Mouse (Mus musculus): ENCODE data around the gene Akr1c20.

The Akr1c20 gene

DNA sequence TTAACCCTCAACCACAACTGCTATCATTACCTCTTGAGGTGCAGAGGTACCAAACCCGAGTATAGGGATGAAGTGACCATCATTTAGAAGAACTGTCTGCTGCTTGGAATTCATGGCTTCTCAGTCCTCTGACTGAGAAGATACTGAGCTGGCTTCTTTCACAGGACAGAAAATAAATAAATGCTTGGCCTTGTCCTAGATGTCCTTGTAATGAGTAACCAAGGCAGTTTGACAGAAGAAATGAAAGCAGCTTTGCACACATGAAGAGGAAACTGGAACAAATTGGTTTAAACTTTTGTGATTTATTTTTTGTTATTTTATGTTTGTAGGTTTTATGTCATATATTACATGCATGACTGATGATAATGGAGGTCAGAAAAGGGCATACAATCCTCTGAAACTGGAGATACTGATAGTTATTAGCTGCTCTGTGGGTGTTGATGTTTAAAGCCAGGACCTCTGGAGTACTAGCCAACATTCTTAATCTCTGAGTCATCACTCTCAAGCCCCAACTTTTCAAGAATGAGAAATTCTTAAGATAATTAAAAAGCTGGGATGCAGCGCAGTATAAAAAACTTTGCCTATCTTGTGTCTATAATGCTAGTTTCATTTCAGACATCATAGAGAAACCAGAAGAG, at the start of gene Akr1c20:
Gene Akr1c20 (minus strand): TSS at position 145 of the 638 bp plus-strand sequence.
- in situ Hi-C loops (cut with MboI) = no loop called here

DNA sequence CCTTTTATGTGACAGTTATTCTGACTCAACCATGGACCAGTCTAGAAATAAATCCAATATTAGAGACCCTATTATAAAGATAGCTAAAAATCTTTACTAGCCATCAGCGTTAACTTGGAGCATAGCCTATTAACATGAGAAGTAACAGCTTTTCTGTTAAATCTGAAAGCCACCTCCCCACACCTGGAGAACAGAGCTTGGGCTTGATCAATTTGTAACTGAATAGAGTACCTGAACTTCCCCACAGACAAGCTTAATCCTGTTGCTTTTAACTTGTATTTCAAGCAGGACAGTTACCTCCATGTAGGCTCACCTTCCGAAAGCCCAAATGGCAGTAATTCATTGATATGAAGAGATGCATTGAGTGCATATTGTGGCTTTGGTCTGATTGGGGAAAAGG, 42.9 kb upstream of the Akr1c20 start:
- in situ Hi-C loops (cut with MboI) = no loop called here

DNA sequence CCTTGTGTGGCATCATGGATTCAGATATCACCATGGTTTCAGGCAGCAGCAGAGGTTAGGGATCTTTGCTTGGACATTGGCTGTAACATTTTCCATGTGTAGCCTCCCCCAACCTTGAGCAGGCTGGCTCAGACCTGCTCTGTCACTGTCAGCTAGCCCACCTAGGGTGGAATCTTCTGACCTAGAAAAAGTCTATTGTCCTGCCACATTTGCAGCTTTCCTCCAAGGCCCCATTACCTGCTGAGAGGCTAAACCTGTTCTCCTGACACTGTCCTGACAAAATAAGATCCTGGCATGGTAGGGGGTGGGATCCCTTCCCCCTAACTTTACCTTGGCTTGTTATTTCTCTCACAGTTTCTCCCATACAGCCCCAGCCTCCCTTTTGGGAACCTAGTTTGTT, 37.4 kb upstream of the Akr1c20 start:
- in situ Hi-C loops (cut with MboI) = no loop called here

DNA sequence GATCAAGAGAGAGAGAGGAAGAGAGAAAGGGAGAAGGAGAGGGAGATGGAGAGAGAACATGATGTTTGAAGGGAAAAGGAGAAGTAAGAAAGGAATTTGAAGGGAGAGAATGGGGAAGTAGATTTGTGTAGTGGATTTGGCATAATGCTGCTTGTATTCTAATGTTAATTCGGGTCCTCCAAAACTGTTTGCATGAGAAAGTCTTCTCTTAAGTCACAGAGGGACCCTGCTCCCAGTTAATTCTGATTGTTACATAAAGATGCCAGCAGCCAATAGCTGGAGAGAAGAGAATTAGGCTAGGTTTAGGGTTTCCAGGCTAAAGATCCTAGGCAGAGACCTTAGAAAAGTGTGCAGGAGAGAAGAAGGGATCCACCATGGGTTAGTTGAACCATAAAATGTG, 36.0 kb upstream of the Akr1c20 start:
- in situ Hi-C loops (cut with MboI) = no loop called here

DNA sequence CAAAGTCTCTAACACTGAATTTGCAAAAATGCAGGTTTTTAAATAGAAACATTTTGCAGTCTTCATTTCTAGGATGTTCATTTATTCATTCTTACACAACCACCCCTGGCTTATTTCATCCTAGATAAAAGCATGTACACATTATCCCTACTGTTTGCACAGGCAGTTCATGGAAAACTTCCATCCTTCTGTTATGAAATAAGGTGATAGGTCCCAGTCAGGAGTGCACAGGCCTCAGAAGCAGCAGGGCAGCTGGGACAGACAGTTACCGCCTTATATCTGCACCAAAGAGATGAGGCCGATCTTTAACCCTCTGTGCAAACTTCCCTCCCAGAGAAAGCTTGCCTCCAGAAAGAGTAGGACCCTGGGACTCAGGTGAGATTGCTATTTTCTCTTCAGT, 8.3 kb downstream of the Akr1c20 start:
- in situ Hi-C loops (cut with MboI) = no loop called here

DNA sequence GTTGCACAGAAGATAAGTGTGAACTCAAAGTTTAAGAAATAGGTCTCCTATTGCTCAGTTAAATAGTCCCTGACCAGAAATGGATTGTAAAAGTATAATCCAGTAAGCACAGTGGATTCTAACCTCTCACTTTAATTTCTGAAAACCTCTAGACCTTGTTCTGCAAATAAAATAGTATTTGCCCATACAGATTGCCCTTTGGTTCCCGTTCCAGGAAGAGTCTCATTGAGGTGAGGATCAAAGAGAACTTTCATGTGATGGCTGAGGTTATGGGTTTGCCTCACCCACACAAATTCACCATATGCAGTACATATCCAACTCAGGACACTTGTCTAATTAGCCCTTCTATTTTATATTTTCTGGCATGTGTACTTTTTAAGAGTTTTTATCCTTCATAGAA, 55.2 kb downstream of the Akr1c20 start:
- in situ Hi-C loops (cut with MboI) = no loop called here

DNA sequence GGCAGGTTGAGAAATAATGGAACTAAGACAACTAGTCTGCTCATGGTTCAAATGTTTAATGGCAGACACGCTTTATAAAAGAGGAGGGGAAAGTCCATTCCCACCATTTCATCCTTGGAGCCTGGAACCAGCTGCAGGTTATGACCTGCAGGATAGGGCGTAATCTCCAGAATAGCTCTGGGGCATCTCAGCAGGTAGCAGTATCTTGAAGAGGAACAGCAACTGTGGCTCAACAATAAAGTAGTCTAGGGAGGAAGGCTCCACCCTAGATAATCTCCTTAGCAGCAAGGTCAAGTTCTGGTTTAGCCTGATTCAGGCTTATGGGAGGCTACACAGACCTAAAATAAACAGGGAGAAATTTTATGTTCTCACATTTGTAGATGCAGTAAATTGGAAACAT, 57.5 kb downstream of the Akr1c20 start:
- in situ Hi-C loops (cut with MboI) = no loop called here
